Mouse (Mus musculus) telencephalon, adult 2 months (tissue): Measurements from ENCODE around the gene Ank2.
"Not testable (repeated sequence)": the region's sequence is repeated elsewhere in the genome, so short reads cannot be mapped to it uniquely, and the experiment has no call there.

Experiments used
- DNase-seq: peaks from one replicate; pipeline ENCODE4 v3.0.0-alpha.2; 2011; ENCODE audit warnings: low read depth, low spot score

Ank2 gene

DNA sequence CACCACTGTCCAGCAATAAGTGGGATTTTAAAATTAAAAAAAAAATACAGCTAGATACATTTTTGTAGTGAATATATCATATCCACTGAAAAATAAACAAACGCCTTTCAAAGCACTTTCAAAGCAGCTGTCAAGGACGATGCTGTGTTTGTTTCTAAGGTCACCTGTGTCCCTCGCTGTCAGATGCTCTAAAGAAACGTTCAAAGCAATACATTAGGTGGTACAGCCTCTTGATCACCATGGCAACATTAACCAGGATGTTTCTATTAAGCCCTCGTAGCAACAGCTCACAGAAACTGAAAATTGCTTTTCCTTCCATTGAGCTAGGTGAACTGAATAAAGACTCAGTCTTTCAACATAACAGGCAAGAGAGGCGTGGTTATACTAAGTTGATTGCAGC is 17.5 kb downstream of the Ank2 start:
- no peak for DNase-seq

DNA sequence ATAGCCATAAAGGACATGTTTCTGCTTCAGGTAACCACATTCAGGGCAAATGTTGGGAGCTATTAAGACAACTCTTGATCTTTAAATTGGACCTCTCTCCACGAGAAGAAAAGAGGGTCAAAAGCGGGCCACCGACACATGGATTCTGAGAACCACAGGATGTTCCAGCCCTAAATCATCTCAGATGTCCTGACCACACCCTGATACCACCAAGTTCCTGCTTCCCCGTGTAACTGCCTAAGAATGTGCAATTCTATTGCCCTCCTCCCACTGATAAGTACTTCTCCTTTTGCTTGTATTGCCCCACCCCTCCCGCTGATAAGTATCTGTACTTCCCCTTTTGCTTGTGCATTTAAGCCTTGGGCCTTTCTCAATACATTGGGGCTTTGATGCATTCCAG is 18.8 kb downstream of the Ank2 start:
- not testable (repeated sequence) for DNase-seq

DNA sequence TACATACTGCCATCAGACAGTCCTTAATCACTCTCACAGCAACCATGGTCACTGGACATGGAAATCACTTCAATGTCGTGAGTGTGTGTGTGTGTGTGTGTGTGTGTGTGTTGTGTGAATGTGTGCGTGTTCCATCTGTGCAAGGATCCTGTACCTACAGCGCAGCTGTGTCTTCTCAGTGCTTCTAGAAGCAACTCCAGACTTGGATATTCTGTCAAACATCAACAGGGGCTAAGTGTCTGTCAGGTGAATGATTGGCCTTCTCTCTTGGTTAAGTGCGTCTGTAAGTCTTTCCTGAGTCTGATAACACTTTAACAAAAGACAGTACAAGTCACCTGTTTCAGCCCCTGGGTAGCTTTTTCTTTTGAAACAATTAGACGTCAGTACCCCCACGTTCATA is 25.0 kb downstream of the Ank2 start:
- DNase-seq = no peak

DNA sequence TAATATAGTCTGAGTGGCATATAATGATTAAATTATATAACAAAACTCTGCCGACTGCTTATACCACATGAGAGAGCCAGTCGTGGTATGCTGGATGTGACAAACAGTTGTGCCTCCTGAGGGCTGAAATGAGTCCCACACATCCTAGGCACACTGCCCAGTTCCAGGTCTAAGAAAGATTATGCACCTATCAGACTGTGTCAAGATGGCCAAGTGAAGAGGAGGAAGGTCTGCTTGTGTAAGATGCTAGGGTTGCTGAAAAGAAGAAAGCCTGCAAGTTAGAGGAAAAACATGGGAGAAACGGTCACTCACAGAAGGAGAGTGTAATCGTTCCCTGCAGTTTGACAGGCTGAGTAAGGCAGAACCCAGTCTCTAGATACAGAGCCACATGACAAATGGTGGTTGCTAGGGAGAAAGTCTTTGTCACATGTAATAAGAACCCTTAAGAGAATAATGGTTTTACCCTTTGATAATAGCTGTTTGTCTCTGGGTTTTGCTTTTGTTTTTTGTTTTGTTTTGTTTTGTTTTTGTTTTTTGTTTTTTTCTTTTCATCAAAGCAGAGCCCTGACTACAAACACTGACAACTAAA is 29.9 kb downstream of the Ank2 start:
- DNase-seq = no peak

DNA sequence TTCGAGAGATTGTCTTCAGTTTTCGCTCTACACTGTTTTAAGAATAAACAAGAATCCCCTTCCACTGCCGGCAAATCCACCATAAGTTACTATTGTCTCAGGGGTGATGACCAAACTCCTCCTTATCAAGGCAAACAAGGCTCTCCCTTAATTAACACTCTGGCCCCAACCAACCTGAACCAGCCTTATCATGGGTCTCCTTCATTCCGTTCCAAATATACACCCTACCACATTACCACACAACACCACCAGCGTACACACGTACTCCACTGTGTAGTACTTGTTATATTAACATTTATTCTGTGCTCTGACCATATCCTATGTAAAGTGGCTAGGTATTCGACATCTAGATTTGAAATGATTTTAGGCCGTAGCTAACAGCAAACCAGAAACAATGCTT is 30.6 kb downstream of the Ank2 start:
- DNase-seq = no peak

DNA sequence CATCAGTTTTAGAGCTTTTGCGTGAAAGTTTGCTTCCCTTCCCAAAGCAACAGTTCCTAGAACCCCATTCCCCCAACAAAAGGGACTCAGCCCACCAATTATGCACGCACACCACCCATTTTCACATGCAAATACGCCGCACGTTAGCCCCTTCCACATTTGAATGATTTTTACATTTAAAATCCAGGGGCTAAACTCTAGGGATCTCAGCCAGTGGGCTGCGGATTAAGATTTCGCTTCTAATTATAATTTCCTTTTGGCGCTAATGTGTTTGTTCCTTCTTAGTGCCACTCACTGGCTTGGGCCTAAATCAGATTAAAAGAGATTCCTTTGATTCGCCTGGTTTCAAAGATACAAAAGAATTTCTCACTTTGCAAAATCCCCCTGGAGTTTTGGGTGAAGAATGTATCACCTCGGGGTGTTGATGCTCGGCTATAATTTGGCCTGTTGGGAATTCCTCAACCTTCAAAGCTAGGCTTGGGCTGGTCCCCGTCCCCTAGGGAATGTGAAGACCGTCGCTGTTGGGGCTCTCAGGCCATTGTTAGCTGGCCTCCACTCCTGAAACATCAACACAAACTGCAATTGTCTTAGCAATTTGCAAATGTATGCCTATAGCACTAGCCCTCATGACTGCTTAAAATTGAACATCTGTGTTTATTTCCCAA is 35.2 kb downstream of the Ank2 start:
- no peak for DNase-seq

DNA sequence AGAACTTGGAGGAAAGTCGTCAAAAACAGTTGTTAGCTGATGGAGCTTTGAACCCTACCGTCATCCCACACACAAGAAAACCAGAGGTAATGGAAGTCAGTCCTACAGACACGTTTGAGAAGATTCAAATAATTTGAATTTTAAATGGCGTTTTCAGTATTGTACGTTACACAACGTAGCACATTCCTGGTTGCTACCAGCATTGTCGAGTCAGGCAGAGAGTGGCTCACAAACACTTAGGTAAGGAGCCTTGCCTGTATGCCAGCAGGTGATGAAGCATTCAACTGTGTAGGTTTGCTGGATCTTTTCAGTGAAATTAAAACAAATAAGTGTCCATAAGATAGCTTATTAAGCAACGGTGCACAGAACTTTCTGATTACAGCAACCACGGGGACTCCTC is 36.0 kb downstream of the Ank2 start:
- DNase-seq = no peak

DNA sequence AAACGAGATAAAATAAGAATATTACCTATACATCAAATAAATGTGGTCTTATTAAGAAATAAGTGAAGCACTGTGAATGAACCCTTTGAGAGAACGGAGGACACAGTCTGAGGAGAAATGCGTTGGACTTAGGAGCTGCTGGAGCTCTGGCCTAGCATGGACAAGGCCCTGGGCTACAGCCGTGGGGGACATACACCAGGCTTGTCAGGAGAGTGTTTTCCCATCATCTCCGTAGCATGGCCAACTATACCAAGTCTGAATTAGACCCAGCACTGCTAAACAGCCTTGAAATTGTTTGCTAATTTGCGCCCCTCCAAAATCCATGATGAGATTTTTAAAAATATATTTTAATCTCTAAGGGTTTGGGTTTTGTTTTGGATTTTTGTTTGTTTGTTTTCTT is 36.7 kb downstream of the Ank2 start:
- DNase-seq = no peak

DNA sequence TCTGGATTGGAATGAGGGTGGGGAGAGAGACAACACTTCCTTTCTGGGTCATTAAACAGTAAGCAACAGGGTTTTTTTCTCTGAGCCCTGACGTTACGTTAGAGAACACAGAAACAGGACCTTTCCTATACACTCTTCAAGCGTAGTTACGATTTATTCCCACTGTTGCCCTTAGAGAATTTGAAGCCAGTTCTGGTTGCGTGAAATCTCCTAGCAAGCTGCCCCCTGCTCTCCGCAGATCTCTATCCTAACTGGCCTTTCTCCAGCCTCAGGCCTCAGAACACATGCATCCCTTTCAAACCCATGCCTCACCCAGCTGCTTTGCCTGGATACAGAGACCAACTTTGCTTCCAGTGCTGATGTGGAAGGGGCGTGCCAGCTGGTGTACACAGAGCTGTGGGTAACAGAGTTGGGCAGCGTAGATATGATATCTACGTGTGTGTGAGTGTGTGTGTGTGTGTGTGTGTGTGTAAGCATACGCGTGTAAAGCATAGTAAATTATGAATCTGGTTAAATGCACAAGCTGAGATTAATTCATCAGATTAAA is 38.2 kb downstream of the Ank2 start:
- DNase-seq = no peak

DNA sequence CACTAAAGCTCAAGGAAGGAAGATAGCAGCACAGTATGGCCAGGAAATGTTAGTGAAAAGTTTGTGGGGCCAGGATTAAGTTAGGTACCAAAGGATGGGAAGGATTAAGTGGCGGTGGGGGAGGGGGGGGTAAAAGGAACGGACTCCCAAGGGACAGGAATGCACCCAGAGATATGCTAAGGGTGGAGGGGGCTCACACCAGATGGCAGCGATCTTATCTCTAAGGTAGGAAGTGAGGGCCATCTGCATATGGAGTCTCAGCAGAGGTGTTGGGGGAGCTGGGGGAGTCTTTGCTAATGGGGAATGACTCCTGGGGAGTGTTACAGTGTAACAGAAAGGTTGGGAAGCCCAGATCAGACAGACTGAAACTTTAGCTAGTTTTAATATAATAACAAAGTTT is 39.3 kb downstream of the Ank2 start:
- DNase-seq = no peak

DNA sequence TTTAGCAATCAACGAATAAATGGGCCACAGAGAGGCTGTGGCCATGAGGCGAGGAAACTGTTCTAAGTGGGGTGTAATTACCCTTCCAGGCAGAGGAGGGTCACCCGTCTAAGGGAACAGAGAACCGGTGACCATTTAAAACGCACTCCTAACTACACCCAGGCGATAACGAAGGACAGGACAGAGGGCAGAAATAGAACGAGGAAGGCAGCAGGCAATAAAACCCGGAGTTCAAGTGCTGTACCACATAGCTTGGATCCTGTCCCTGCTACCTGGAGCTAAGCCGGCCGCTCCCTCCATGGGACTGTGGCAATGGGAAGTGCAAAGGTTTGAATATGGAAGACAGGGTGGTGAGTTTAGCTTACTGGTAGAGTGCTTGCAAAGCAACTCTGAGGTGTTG is 40.2 kb downstream of the Ank2 start:
- DNase-seq = no peak

DNA sequence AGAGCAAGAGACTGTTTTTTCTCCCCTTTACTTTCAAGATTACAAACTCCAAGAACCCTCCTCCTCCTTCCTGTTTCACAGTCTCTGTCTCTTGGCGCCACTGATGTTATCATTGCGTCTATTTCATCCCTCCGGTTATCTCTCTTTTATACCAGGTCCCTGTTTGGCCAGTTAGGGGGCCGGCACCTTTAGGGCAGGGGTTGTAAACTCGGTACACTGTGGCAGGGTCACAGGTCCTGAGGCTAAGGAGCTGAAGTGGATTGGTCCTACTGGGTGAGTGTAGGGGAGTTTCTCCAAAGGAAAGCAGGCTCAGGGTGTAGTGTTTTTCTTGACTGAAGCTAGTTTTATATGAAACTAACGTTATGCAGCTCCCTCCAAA is 40.7 kb downstream of the Ank2 start:
- no peak for DNase-seq

DNA sequence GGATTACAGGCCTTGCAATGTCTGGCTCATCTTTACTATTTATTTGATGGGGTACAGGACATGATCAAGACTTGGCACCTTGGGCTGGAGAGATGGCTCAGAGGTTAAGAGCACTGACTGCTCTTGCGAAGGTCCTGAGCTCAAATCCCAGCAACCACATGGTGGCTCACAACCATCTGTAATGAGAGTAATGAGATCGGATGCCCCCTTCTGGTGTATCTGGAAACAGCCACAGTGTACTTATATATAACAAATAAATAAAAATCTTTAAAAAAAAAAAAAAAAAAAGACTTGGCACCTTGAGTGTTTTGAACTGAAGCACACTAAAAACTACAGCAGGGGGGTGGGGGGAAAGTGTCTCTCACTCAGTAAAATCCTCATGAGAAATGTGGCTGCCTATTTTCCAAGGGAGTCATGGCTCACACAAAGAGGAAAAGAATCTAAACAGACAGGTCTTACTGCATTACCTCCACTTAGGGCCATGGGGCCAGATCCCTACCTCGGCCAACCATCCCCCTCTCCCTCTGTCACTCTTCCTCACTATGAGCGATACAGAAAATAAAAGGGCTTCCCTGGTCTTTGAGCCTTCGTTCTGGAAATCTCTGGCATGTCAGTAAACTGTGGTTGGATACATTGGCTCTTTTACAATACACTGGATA is 41.3 kb downstream of the Ank2 start:
- DNase-seq = no peak

DNA sequence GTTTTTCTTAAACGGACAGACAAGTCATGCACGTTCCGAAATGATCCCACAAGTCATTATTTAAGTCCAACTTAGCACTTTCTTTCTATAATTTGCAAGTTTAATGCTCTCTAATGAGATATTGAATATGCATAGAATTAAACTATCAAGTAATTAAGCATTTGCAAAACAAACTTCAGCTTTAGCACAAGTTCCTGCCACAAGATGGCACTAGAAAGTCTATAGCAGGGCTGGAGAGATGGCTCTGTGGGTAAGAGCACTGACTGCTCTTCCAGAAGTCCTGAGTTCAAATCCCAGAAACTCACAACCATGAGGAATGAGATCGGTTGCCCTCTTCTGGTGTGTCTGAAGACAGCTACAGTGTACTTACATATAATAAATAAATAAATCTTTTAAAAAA is 45.4 kb downstream of the Ank2 start:
- DNase-seq = no peak

DNA sequence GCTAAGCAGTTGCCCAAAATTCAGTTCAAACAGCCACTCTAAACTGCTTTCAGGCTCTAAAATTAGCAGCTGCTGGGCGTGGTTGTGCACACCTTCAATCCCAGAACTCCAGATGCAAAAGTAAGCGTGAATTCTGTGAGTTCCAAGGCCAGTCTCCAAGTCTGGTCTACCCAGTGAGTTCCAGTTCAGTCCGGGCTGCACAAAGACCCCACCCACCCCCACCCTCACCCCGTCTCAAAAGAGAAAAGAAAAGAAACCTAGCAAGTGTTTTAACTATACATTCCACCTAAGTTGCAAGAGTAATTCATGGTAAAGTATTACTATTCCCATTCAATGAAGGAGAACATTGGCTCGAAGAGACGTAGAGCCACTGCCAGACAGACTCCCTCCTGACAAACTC is 45.9 kb downstream of the Ank2 start:
- no peak for DNase-seq

DNA sequence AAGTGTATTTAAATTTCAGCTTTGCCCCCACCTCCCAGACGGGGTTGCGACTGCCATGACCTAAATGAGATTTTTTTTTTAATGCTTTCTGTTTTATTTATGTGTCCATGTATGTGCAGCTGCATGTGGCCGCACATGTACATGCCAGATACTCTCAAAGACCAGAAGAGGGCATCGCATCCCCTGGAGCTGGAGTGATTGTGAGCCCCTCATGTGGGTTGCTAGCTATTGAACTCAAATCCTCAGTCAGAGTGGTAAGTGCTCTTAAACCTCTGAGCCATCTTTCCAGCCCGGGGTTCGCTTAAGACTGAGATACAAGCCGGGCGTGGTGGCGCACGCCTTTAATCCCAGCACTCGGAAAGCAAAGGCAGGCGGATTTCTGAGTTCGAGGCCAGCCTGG is 46.9 kb downstream of the Ank2 start:
- DNase-seq = no peak

DNA sequence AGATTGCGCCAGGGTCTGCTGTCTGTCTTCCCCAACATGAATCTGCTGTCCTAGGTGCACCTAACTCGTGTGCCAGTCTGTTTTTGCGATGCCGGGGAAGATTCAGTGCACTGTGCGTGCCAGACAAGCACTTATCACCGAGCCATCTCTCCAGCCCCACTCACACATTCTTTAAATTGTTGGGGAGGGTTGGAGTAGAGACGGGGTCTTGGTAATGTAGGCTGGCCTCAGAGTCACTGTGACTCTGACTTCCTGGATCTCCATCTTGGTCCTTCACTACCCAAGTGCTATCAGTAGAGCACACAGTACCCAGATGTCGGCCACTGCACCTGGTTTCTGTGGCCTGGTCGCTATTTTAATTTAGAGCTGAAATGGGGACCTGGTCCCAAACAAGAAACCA is 47.4 kb downstream of the Ank2 start:
- DNase-seq = no peak

DNA sequence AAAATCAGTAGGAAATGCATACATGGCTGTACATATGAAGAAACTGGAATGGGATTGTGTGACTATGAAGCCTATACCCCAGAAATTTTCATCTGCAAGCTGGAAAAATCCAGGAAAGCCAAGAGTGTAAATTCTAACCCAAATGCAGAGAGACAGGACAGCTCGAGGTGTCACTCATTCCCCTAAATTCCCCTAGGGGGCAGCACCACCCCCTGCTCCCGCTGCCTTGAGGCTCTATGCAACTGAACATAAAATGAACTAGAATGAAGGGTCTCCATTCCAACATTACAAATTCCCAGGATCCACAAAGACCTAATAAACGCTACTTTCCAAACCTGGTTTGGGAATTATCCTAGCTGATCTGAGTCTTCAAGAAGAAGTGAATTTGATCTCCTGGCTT is 48.1 kb downstream of the Ank2 start:
- DNase-seq = no peak

DNA sequence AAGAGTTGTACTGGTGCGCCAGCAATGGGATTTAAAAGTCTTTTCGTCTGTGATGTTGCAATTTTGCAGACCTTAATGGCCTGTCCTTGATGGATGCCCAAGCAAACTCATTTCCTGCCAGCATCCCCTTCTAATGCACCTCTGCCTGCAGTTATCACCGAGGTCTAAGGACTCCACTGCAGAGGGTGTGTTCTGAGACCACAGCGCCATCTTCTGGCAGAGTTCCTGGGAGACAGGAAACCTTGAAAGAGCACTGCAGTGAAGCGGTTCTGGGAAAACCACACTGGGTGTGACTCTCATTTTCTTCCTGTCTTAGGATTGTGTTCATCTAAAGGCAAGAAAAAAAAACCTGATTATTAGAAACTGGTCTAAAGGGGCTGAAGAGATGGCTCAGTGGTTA is 53.0 kb downstream of the Ank2 start:
- DNase-seq = peak; percentile 38

DNA sequence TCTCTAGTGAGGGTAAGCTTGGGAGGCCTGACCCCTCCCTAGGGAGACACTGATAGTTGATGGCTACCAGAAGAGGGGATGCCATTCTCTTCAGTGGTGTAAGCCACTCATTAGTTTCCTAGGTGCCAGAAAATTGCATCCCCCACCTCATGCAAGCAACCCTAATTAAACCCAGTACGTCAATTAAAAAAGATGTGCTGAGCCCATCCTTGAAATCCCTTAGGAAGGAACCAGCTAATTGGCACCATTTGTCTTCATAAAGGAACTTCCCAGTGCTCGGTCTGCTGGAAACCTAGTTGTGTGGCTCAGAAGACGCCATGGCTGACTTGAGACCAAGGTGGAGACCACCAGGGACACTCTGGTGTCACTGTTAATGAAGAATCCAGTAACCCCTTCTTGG is 65.9 kb downstream of the Ank2 start:
- DNase-seq = no peak

DNA sequence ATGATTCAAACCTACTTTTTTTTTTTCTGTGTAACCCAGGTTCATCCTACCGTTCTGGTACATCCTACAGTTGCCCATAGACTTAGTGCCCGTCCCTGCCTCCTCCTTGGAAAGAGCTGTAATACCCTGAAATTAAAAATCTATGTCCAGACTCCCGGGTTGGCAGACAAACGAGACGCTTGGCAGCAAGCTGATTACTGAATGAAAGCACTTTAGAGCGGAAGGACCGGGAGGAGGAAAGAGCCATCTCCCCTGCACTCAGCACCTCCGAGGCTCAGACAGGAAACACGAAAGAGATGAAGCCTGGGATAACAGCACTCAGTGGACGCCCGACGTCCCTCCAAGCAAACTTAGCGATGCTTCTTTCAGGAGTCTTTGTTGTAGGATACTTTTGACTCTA is 69.3 kb downstream of the Ank2 start:
- no peak for DNase-seq

DNA sequence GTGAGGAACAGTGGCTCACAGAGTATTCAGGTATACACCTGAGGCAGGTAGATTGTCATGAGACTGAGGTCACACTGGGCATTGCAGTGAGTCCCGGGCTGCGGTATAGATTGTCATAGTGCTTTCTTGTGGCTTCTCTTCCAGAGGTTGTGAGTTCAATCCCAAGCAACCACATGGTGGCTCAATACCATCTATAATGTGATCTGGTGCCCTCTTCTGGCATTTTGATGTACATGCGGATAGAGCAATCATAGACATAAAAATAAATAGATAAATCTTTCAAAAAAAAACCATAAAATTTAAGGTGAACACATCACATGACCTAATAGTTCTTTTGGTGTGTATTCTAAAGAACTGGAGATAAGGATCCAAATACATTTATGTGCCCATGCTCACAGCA is 70.6 kb downstream of the Ank2 start:
- no peak for DNase-seq

DNA sequence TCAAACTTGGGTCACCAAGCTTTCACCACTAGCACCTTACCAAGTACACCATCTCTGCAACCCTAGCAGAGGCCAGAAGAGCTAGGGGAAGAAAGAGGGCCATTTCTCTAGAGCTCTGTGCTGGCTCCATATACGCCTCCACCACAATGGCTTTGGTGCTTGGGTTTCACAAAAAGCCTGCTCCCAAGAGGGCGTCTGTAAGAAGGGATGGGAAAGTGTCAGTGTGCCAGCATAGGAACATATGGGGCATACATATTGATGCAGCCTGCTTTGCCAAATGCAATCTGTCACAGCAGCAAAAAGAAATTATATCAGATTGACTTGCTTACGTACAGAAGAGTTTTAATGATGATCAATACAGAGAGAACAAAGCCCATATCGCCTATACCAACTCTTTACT is 82.2 kb downstream of the Ank2 start:
- DNase-seq = no peak
